In the genomic region with DNA sequence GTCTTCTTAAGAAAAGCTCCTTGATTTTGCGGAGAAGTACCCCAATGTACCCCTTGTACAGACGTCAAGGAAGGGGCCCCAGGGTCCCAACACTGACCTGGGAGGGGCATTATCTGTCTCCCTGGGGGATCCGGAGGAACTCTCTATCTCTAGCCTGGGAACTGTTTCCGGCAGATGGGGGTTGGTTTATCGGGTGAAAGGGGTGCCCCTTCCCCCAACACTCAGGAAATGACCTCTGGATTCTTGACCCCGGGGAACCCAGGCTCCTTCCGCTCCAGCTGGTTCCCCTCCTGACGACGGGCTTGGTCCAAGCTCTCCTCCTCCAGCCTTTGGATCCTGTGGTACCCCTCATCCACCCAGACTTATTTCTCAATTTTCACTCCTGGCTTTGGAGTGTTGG, we compare ENCODE assay signal across 8 mouse cellular contexts. TPM values are rescaled to one million over a fixed set of nuclear protein-coding genes. Genes with fewer than 3 reads are reported as not detected.
A peak's percentile ranks its signal among the peaks of the same experiment; 100 is the strongest.
DNase-seq lines count a peak whose midpoint lies in the region; ATAC-seq lines count a peak whose summit lies in the region.

No protein-coding gene starts in this region.

- no peak overlapping the region; the same call in 1 of the 2 replicates for H3K4me2 ChIP-seq in hindbrain, embryonic 11.5 days (replicated peaks; ENCODE audit: low read depth, low read length)
- H3K4me2 ChIP-seq in heart, embryonic 16.5 days (ENCODE audit: low read depth, low read length) = peak overlapping the region; percentile 74
- H3K4me2 ChIP-seq in midbrain, embryonic 11.5 days = peak overlapping the region; percentile 44; the same call in 1 of the 2 replicates

- WGBS in hindbrain, embryonic 10.5 days = 8% methylated on average over 9 of the region's 9 CpGs
- 10% methylated on average over 9 of the region's 9 CpGs for WGBS in hindbrain, embryonic 11.5 days
- WGBS in heart, embryonic 16.5 days = 10% methylated on average over 9 of the region's 9 CpGs
- 13% methylated on average over 9 of the region's 9 CpGs for WGBS in midbrain, embryonic 11.5 days

- no peak for DNase-seq in hindbrain, embryonic 10.5 days (ENCODE audit: low spot score)
- no peak for DNase-seq in hindbrain, embryonic 11.5 days (ENCODE audit: low spot score)
- DNase-seq in kidney, postnatal 4 days = peak; percentile 72 to 78
- DNase-seq in midbrain, embryonic 11.5 days (ENCODE audit: low spot score, missing footprints) = no peak
- no peak for DNase-seq in cerebellum, postnatal 4 days (ENCODE audit: low spot score in 2 of 2)
- DNase-seq in yolk sac, embryonic 10.5 days (ENCODE audit: low spot score) = no peak
- no peak for DNase-seq in ovary, postnatal 14 days (ENCODE audit: low spot score)

- peaks cover 74% of the 10 kb centered on the region for H3K4me1 ChIP-seq in hindbrain, embryonic 10.5 days (replicated peaks)
- peaks cover 21% of the 10 kb centered on the region for H3K4me1 ChIP-seq in hindbrain, embryonic 11.5 days (replicated peaks; ENCODE audit: control insufficient read depth, insufficient read depth, low read length)
- peaks cover 27% of the 10 kb centered on the region for H3K4me1 ChIP-seq in heart, embryonic 16.5 days (ENCODE audit: control insufficient read depth, insufficient read depth, low read length)
- peaks cover 23% of the 10 kb centered on the region for H3K4me1 ChIP-seq in midbrain, embryonic 11.5 days (ENCODE audit: control insufficient read depth, insufficient read depth, low read length)

- no peak for ATAC-seq in hindbrain, embryonic 11.5 days (ENCODE audit: low FRiP score)
- no peak for ATAC-seq in heart, embryonic 16.5 days (replicated peaks; ENCODE audit: extremely low read depth, insufficient read depth, low FRiP score)
- ATAC-seq in midbrain, embryonic 11.5 days (ENCODE audit: low FRiP score) = no peak

- no peak overlapping the region for H3K27ac ChIP-seq in hindbrain, embryonic 10.5 days
- H3K27ac ChIP-seq in hindbrain, embryonic 11.5 days (ENCODE audit: low read depth, low read length) = no peak overlapping the region
- peak overlapping the region; percentile 33; the same call in 1 of the 2 replicates for H3K27ac ChIP-seq in heart, embryonic 16.5 days (ENCODE audit: low read length)
- H3K27ac ChIP-seq in midbrain, embryonic 11.5 days (ENCODE audit: low read depth, low read length) = no peak overlapping the region

- H3K9ac ChIP-seq in hindbrain, embryonic 11.5 days (ENCODE audit: low read depth, low read length) = no peak overlapping the region
- H3K9ac ChIP-seq in heart, embryonic 16.5 days (ENCODE audit: low read length) = peak overlapping the region; percentile 61
- no peak overlapping the region for H3K9ac ChIP-seq in midbrain, embryonic 11.5 days (ENCODE audit: low read length)

- H3K36me3 ChIP-seq in hindbrain, embryonic 10.5 days = no peaks in the 10 kb centered on the region
- no peaks in the 10 kb centered on the region for H3K36me3 ChIP-seq in hindbrain, embryonic 11.5 days (ENCODE audit: control insufficient read depth, insufficient read depth, low read length)
- H3K36me3 ChIP-seq in heart, embryonic 16.5 days (ENCODE audit: control insufficient read depth, insufficient read depth) = no peaks in the 10 kb centered on the region
- H3K36me3 ChIP-seq in midbrain, embryonic 11.5 days (ENCODE audit: control insufficient read depth, insufficient read depth, low read length) = no peaks in the 10 kb centered on the region

- H3K4me3 ChIP-seq in hindbrain, embryonic 10.5 days = peak overlapping the region; percentile 79
- H3K4me3 ChIP-seq in hindbrain, embryonic 11.5 days (ENCODE audit: low read depth, low read length) = no peak overlapping the region
- H3K4me3 ChIP-seq in heart, embryonic 16.5 days (ENCODE audit: low read length) = peak overlapping the region; percentile 59
- no peak overlapping the region; the same call in 1 of the 2 replicates for H3K4me3 ChIP-seq in midbrain, embryonic 11.5 days (ENCODE audit: low read depth, low read length)

- H3K9me3 ChIP-seq in hindbrain, embryonic 10.5 days = no peaks in the 10 kb centered on the region
- no peaks in the 10 kb centered on the region for H3K9me3 ChIP-seq in hindbrain, embryonic 11.5 days (ENCODE audit: control insufficient read depth, low read length)
- no peaks in the 10 kb centered on the region for H3K9me3 ChIP-seq in heart, embryonic 16.5 days (replicated peaks; ENCODE audit: control insufficient read depth, low read length)
- H3K9me3 ChIP-seq in midbrain, embryonic 11.5 days (ENCODE audit: control insufficient read depth, low read length) = no peaks in the 10 kb centered on the region

- peaks cover 82% of the 10 kb centered on the region for H3K27me3 ChIP-seq in hindbrain, embryonic 10.5 days (ENCODE audit: insufficient read depth, poor library complexity, severe bottlenecking)
- peaks cover 25% of the 10 kb centered on the region for H3K27me3 ChIP-seq in hindbrain, embryonic 11.5 days (ENCODE audit: control insufficient read depth, insufficient read depth, low read length)
- H3K27me3 ChIP-seq in heart, embryonic 16.5 days (ENCODE audit: control insufficient read depth, insufficient read depth, low read length) = no peaks in the 10 kb centered on the region
- peaks cover 31% of the 10 kb centered on the region for H3K27me3 ChIP-seq in midbrain, embryonic 11.5 days (ENCODE audit: control insufficient read depth, insufficient read depth, low read length)

RNA-seq across cellular contexts. Expression of a gene that starts 2.8 kb away (rescaled TPM):
- 20.5 and 20.7 TPM in 2 replicates for polyA plus RNA-seq in hindbrain, embryonic 10.5 days (2016; fragmentation: Nextera tagmentation; extraction: Ambion mirVana)
- polyA plus RNA-seq in hindbrain, embryonic 11.5 days (2014; fragmentation: Nextera tagmentation; extraction: Ambion mirVana) = 16.0 and 18.0 TPM in 2 replicates
- 68.8 and 69.8 TPM in 2 replicates for polyA plus RNA-seq in heart, embryonic 16.5 days (2015; fragmentation: Nextera tagmentation; extraction: Ambion mirVana)
- polyA plus RNA-seq in midbrain, embryonic 11.5 days (2014; fragmentation: Nextera tagmentation; extraction: Ambion mirVana) = 14.1 and 16.8 TPM in 2 replicates

RNA-seq across cellular contexts. Expression of a gene that starts 16.6 kb away (rescaled TPM):
- 4.4 and 13.2 TPM in 2 replicates for polyA plus RNA-seq in hindbrain, embryonic 10.5 days (2016; fragmentation: Nextera tagmentation; extraction: Ambion mirVana)
- polyA plus RNA-seq in hindbrain, embryonic 11.5 days (2014; fragmentation: Nextera tagmentation; extraction: Ambion mirVana) = 13.6 and 14.3 TPM in 2 replicates
- polyA plus RNA-seq in heart, embryonic 16.5 days (2015; fragmentation: Nextera tagmentation; extraction: Ambion mirVana) = 0.37 and 0.77 TPM in 2 replicates
- 9.2 and 9.5 TPM in 2 replicates for polyA plus RNA-seq in midbrain, embryonic 11.5 days (2014; fragmentation: Nextera tagmentation; extraction: Ambion mirVana)

RNA-seq across cellular contexts. Expression of a gene that starts 17.8 kb away (rescaled TPM):
- polyA plus RNA-seq in hindbrain, embryonic 10.5 days (2016; fragmentation: Nextera tagmentation; extraction: Ambion mirVana) = 1.3 and 1.9 TPM in 2 replicates
- polyA plus RNA-seq in hindbrain, embryonic 11.5 days (2014; fragmentation: Nextera tagmentation; extraction: Ambion mirVana) = 1.6 and 2.1 TPM in 2 replicates
- 362 and 381 TPM in 2 replicates for polyA plus RNA-seq in heart, embryonic 16.5 days (2015; fragmentation: Nextera tagmentation; extraction: Ambion mirVana)
- polyA plus RNA-seq in midbrain, embryonic 11.5 days (2014; fragmentation: Nextera tagmentation; extraction: Ambion mirVana) = 0.81 and 1.8 TPM in 2 replicates

RNA-seq across cellular contexts. Expression of a gene that starts 38.5 kb away (rescaled TPM):
- 198 and 221 TPM in 2 replicates for polyA plus RNA-seq in hindbrain, embryonic 10.5 days (2016; fragmentation: Nextera tagmentation; extraction: Ambion mirVana)
- 156 and 178 TPM in 2 replicates for polyA plus RNA-seq in hindbrain, embryonic 11.5 days (2014; fragmentation: Nextera tagmentation; extraction: Ambion mirVana)
- 80.2 and 86.7 TPM in 2 replicates for polyA plus RNA-seq in heart, embryonic 16.5 days (2015; fragmentation: Nextera tagmentation; extraction: Ambion mirVana)
- 186 and 215 TPM in 2 replicates for polyA plus RNA-seq in midbrain, embryonic 11.5 days (2014; fragmentation: Nextera tagmentation; extraction: Ambion mirVana)

Comparison
In these comparisons a context has a peak if more than half of its experiments do, and no peak if none do; other contexts are left out.
1. H3K4me3 ChIP-seq: peak in hindbrain, embryonic 10.5 days (single experiment) and heart, embryonic 16.5 days (single experiment); none in hindbrain, embryonic 11.5 days (single experiment) and midbrain, embryonic 11.5 days (single experiment).
2. DNase-seq: peak in kidney, postnatal 4 days (2 of 2); none in hindbrain, embryonic 10.5 days (single experiment), hindbrain, embryonic 11.5 days (single experiment), midbrain, embryonic 11.5 days (single experiment), cerebellum, postnatal 4 days (0 of 2), yolk sac, embryonic 10.5 days (single experiment) and ovary, postnatal 14 days (single experiment).
3. RNA of a gene that starts 17.8 kb away (polyA plus RNA-seq): 362 to 381 TPM in heart, embryonic 16.5 days; 1.3 to 1.9 TPM in hindbrain, embryonic 10.5 days, 1.6 to 2.1 TPM in hindbrain, embryonic 11.5 days and 0.81 to 1.8 TPM in midbrain, embryonic 11.5 days; every median in the first group is over 100 times any median in the second.